Mouse (Mus musculus) lung, postnatal 0 days (tissue): ENCODE data around the gene Pbxip1. TPM values are rescaled to one million over a fixed set of nuclear protein-coding genes. Genes with fewer than 3 reads are reported as not detected.

Experiments used
- ATAC-seq: fragments of 200-750 bp; cut with Nextera tagmentation; 2 replicates; pipeline ENCODE4 v1.8.0; 2017; ENCODE audit warnings: moderate library complexity
- DNase-seq: peaks from one replicate; pipeline ENCODE4 v3.0.0-alpha.2; 2016; ENCODE audit warnings: low spot score
- H3K27ac ChIP-seq: fragments of 300-500 bp; sonication (generic); 2 replicates; pipeline ENCODE4 v1.5.1; 2014; ENCODE audit warnings: antibody characterized with exemption, mild to moderate bottlenecking, low read length, mixed read lengths
- H3K27me3 ChIP-seq: fragments of 300-500 bp; sonication (generic); replicated peaks from 2 replicates; pipeline ENCODE4 v1.6.1; 2014; ENCODE audit warnings: low read length, mixed read lengths; ENCODE audit not compliant: insufficient read depth
- H3K36me3 ChIP-seq: fragments of 300-500 bp; sonication (generic); 2 replicates; pipeline ENCODE4 v1.6.1; 2014; ENCODE audit warnings: low read length, mixed read lengths; ENCODE audit not compliant: insufficient read depth
- H3K4me1 ChIP-seq: fragments of 300-500 bp; sonication (generic); 2 replicates; pipeline ENCODE4 v1.6.1; 2014; ENCODE audit warnings: antibody characterized with exemption, low read depth, low read length, mixed read lengths; ENCODE audit not compliant: insufficient read depth
- H3K4me2 ChIP-seq: fragments of 300-500 bp; sonication (generic); replicated peaks from 2 replicates; pipeline ENCODE4 v1.6.1; 2014; ENCODE audit warnings: low read depth, mild to moderate bottlenecking, low read length, moderate library complexity, mixed read lengths
- H3K4me3 ChIP-seq: fragments of 300-500 bp; sonication (generic); 2 replicates; pipeline ENCODE4 v1.5.1; 2014; ENCODE audit warnings: low read depth, low read length
- H3K9ac ChIP-seq: fragments of 300-500 bp; sonication (generic); replicated peaks from 2 replicates; pipeline ENCODE4 v1.6.1; 2014; ENCODE audit warnings: low read depth, mild to moderate bottlenecking
- H3K9me3 ChIP-seq: fragments of 300-500 bp; sonication (generic); 2 replicates; pipeline ENCODE4 v1.6.1; 2016; ENCODE audit warnings: low read length, mixed read lengths
- CTCF ChIP-seq: IDR thresholded peaks from 2 replicates; pipeline ENCODE4 v1.5.1; 2016; ENCODE audit warnings: antibody characterized with exemption, mild to moderate bottlenecking
- EP300 ChIP-seq: IDR thresholded peaks from 2 replicates; pipeline ENCODE4 v1.6.1; 2016; ENCODE audit warnings: antibody characterized with exemption, mild to moderate bottlenecking, control low read depth
- WGBS: fragments of 180-500 bp; shearing (Covaris S2); extraction: QIAGEN DNeasy Blood & Tissue Kit; methylation state at CpG from one replicate; pipeline ENCODE4 v1.1.7; 2014; 5-methylcytosine and 5-hydroxymethylcytosine counted together
- polyA plus RNA-seq: library from polyadenylated mRNA; unstranded; fragments of >200 nt; fragmentation: Nextera tagmentation; extraction: Ambion mirVana; gene quantifications from 2 replicates; pipeline ENCODE4 v1.2.1, GENCODE M21; 2015

The Pbxip1 gene
- polyA plus RNA-seq, 1 experiment from 2014 or later: 63.0 TPM

- H3K9ac ChIP-seq: no peak within 1 kb of the TSS
- H3K4me3 ChIP-seq: no peak within 1 kb of the TSS
- TF ChIP-seq CTCF (no peak), EP300 (no peak)
- H3K27me3 ChIP-seq: no peaks in the 10 kb centered on the region
- 43% methylated on average over 10 of the region's 10 CpGs for WGBS
- DNase-seq (peak; percentile 49), ATAC-seq (no peak)
- no peaks in the 10 kb centered on the region for H3K36me3 ChIP-seq
- H3K27ac ChIP-seq: no peak within 1 kb of the TSS
- peaks cover 2% of the 10 kb centered on the region; the same call in 1 of the 2 replicates for H3K4me1 ChIP-seq
- no peak within 1 kb of the TSS for H3K4me2 ChIP-seq
- H3K9me3 ChIP-seq: no peaks in the 10 kb centered on the region
These were observed 18.1 kb downstream of the Pbxip1 start, which contains the start of gene Pmvk for GRCm38 (mm10) chr3:89454401-89455177. TSS of gene Pmvk (plus strand) at chr3:89454541.

GRCm38 (mm10) chr3:89455786-89456285, 19.3 kb downstream of the Pbxip1 start:
- Histone ChIP-seq H3K36me3 (no peaks in the 10 kb centered on the region), H3K27ac (no peak overlapping the region), H3K9me3 (no peaks in the 10 kb centered on the region), H3K4me3 (no peak overlapping the region), H3K4me1 (peaks cover 2% of the 10 kb centered on the region; the same call in 1 of the 2 replicates), H3K27me3 (no peaks in the 10 kb centered on the region), H3K4me2 (no peak overlapping the region), H3K9ac (no peak overlapping the region)
- 60% methylated on average over 1 of the region's 1 CpGs for WGBS
- DNase-seq (no peak), ATAC-seq (no peak)
- no peak for TF ChIP-seq EP300
- TF ChIP-seq CTCF: no peak

- WGBS: 32% methylated on average over 10 of the region's 10 CpGs
- TF ChIP-seq EP300: no peak
- TF ChIP-seq CTCF: peak; percentile 84
- Histone ChIP-seq H3K4me2 (no peak overlapping the region), H3K9ac (no peak overlapping the region), H3K4me1 (peaks cover 2% of the 10 kb centered on the region; the same call in 1 of the 2 replicates), H3K27ac (peak overlapping the region; percentile 90; the same call in 1 of the 2 replicates), H3K27me3 (no peaks in the 10 kb centered on the region), H3K4me3 (no peak overlapping the region), H3K36me3 (no peaks in the 10 kb centered on the region), H3K9me3 (no peaks in the 10 kb centered on the region)
- ATAC-seq: peak; percentile 15
- peak; percentile 86 for DNase-seq
These were observed 20.5 kb downstream of the Pbxip1 start for GRCm38 (mm10) chr3:89456726-89457665.

GRCm38 (mm10) chr3:89458372-89458964, 22.0 kb downstream of the Pbxip1 start:
- peak overlapping the region; percentile 90 for H3K27ac ChIP-seq
- H3K4me1 ChIP-seq: peaks cover 2% of the 10 kb centered on the region; the same call in 1 of the 2 replicates
- TF ChIP-seq CTCF (no peak), EP300 (peak; percentile 99)
- peak overlapping the region; percentile 52 for H3K4me3 ChIP-seq
- 19% methylated on average over 13 of the region's 13 CpGs for whole genome bisulfite sequencing
- DNase-seq (peak; percentile 96), ATAC-seq (peak; percentile 86)
- H3K4me2 ChIP-seq: peak overlapping the region; percentile 71
- H3K36me3 ChIP-seq: no peaks in the 10 kb centered on the region
- H3K27me3 ChIP-seq: no peaks in the 10 kb centered on the region
- no peaks in the 10 kb centered on the region for H3K9me3 ChIP-seq
- H3K9ac ChIP-seq: no peak overlapping the region

GRCm38 (mm10) chr3:89458965-89459807, 22.7 kb downstream of the Pbxip1 start:
- peak; percentile 92 for DNase-seq
- H3K36me3 ChIP-seq: no peaks in the 10 kb centered on the region
- peak; percentile 85 for ATAC-seq
- H3K4me2 ChIP-seq: peak overlapping the region; percentile 71
- no peaks in the 10 kb centered on the region for H3K27me3 ChIP-seq
- peak overlapping the region; percentile 62 for H3K9ac ChIP-seq
- peaks cover 2% of the 10 kb centered on the region; the same call in 1 of the 2 replicates for H3K4me1 ChIP-seq
- WGBS: under 1% methylated on average over 33 of the region's 36 CpGs
- no peaks in the 10 kb centered on the region for H3K9me3 ChIP-seq
- peak overlapping the region; percentile 90 for H3K27ac ChIP-seq
- TF ChIP-seq CTCF (no peak), EP300 (no peak)
- H3K4me3 ChIP-seq: peak overlapping the region; percentile 52
